Mouse (Mus musculus) naive thymus-derived CD4-positive, alpha-beta T cell, adult 2 months (primary cell): ENCODE data around the gene Xcl1.
"Not testable (repeated sequence)": the region's sequence is repeated elsewhere in the genome, so short reads cannot be mapped to it uniquely, and the experiment has no call there.

ENCODE experiments used
- DNase-seq: peaks from one replicate; pipeline ENCODE4 v3.0.0-alpha.2; 2011; ENCODE audit warnings: low read depth

The Xcl1 gene

GRCm38 (mm10) chr1:164935477-164936044, at the start of gene Xcl1:
TSS of gene Xcl1 (minus strand) at chr1:164935527.
- no peak for DNase-seq

- not testable (repeated sequence) for DNase-seq
Measured at GRCm38 (mm10) chr1:164984681-164985080, 49.4 kb upstream of the Xcl1 start.

- no peak for DNase-seq
Measured at GRCm38 (mm10) chr1:164977351-164977750, 42.0 kb upstream of the Xcl1 start.

GRCm38 (mm10) chr1:164975729-164976128, 40.4 kb upstream of the Xcl1 start:
- no peak for DNase-seq

- no peak for DNase-seq
Measured at GRCm38 (mm10) chr1:164975276-164975675, 39.9 kb upstream of the Xcl1 start.

- no peak for DNase-seq
Measured at GRCm38 (mm10) chr1:164973790-164974189, 38.5 kb upstream of the Xcl1 start.

GRCm38 (mm10) chr1:164973341-164973740, 38.0 kb upstream of the Xcl1 start:
- no peak for DNase-seq

- peak; percentile 52 for DNase-seq
Measured at GRCm38 (mm10) chr1:164972744-164973143, 37.4 kb upstream of the Xcl1 start.

GRCm38 (mm10) chr1:164966095-164966698, 30.9 kb upstream of the Xcl1 start:
- peak; percentile 78 for DNase-seq

- no peak for DNase-seq
Measured at GRCm38 (mm10) chr1:164960610-164961009, 25.3 kb upstream of the Xcl1 start.

- DNase-seq: peak; percentile 82
Measured at GRCm38 (mm10) chr1:164959787-164960385, 24.6 kb upstream of the Xcl1 start.

GRCm38 (mm10) chr1:164959160-164959559, 23.8 kb upstream of the Xcl1 start:
- no peak for DNase-seq

GRCm38 (mm10) chr1:164957974-164958373, 22.6 kb upstream of the Xcl1 start:
- no peak for DNase-seq

- DNase-seq: no peak
Measured at GRCm38 (mm10) chr1:164956725-164957399, 21.5 kb upstream of the Xcl1 start.

GRCm38 (mm10) chr1:164955452-164956196, 20.3 kb upstream of the Xcl1 start:
- DNase-seq: no peak

GRCm38 (mm10) chr1:164953574-164953973, 18.2 kb upstream of the Xcl1 start:
- no peak for DNase-seq

GRCm38 (mm10) chr1:164936060-164936459, 733 bp upstream of the Xcl1 start:
- DNase-seq: no peak

- peak; percentile 58 for DNase-seq
Measured at GRCm38 (mm10) chr1:164933441-164934188, 1.7 kb downstream of the Xcl1 start.

- DNase-seq: no peak
Measured at GRCm38 (mm10) chr1:164931135-164931534, 4.2 kb downstream of the Xcl1 start.

GRCm38 (mm10) chr1:164930006-164930405, 5.3 kb downstream of the Xcl1 start:
- DNase-seq: no peak

- DNase-seq: no peak
Measured at GRCm38 (mm10) chr1:164926534-164927160, 8.7 kb downstream of the Xcl1 start.
